Mouse (Mus musculus) C2C12 (cell line): ENCODE measurements around the gene Rbms3.

Experiments
- CTCF ChIP-seq: IDR thresholded peaks from one replicate; pipeline ENCODE4 v1.5.1; 2011; ENCODE audit not compliant: control insufficient read depth, insufficient read depth, insufficient read length
- FOSL1 ChIP-seq: IDR thresholded peaks from one replicate; pipeline ENCODE4 v1.8.0; 2011; ENCODE audit warnings: mild to moderate bottlenecking, low read length; ENCODE audit not compliant: poor library complexity, insufficient read depth, severe bottlenecking
- MYOD1 ChIP-seq: IDR thresholded peaks from one replicate; pipeline ENCODE4 v1.6.1; 2011; ENCODE audit warnings: low read depth; ENCODE audit not compliant: control insufficient read depth, insufficient read length

DNA sequence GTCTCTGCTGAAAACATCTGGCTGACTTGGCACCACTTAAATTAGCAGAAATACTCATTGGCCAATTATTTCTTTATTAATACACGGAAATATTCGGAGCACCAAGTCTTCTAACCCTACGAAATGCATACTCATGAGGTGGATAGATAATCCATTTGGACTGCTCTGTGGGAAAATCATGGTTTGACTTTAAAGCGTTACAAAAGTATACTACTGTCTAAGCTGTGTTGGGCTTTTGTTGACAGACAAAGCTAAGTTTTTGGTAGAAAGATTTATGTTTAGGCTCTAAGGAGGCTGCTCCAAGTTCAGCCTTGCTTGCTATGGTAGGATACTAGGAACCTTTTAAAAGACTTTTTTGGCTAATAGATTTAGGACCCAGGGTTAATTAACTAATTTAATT is 979.8 kb downstream of the Rbms3 start:
- TF ChIP-seq CTCF (no peak), FOSL1 (no peak), MYOD1 (no peak)
